Mouse (Mus musculus) embryonic facial prominence, embryonic 11.5 days (tissue): ENCODE measurements at regions not wholly inside any gene's neighbourhood (a gene's known extent, or its start where the extent isn't known, plus 50 kb on each side); places are given as distances from the start of the nearest gene placed in this dataset.

Source experiments
- ATAC-seq: fragments of 200-750 bp; cut with Nextera tagmentation; replicated peaks from 2 replicates; pipeline ENCODE4 v1.8.0; 2017; ENCODE audit warnings: low read depth; ENCODE audit not compliant: insufficient number of reproducible peaks, low FRiP score, low TSS enrichment
- DNase-seq: peaks from one replicate; pipeline ENCODE4 v3.0.0-alpha.2; 2015; ENCODE audit warnings: low spot score
- H3K27ac ChIP-seq: fragments of 300-500 bp; sonication (generic); replicated peaks from 2 replicates; pipeline ENCODE4 v1.5.1; 2014; ENCODE audit warnings: mild to moderate bottlenecking, low read depth, low read length, control low read depth
- H3K27me3 ChIP-seq: fragments of 300-500 bp; sonication (generic); 2 replicates; pipeline ENCODE4 v1.6.1; 2014; ENCODE audit warnings: mild to moderate bottlenecking, low read length, moderate library complexity, mixed read lengths; ENCODE audit not compliant: control insufficient read depth, insufficient read depth
- H3K36me3 ChIP-seq: fragments of 300-500 bp; sonication (generic); replicated peaks from 2 replicates; pipeline ENCODE4 v1.6.1; 2014; ENCODE audit warnings: low read depth, mild to moderate bottlenecking, low read length, moderate library complexity, mixed read lengths; ENCODE audit not compliant: control insufficient read depth, insufficient read depth
- H3K4me1 ChIP-seq: fragments of 300-500 bp; sonication (generic); 2 replicates; pipeline ENCODE4 v1.6.1; 2014; ENCODE audit warnings: low read length, mixed read lengths; ENCODE audit not compliant: control insufficient read depth, insufficient read depth
- H3K4me2 ChIP-seq: fragments of 300-500 bp; sonication (generic); 2 replicates; pipeline ENCODE4 v1.6.1; 2014; ENCODE audit warnings: low read depth, mild to moderate bottlenecking, control low read depth, low read length, moderate library complexity
- H3K4me3 ChIP-seq: fragments of 300-500 bp; sonication (generic); 2 replicates; pipeline ENCODE4 v1.5.1; 2014; ENCODE audit warnings: low read depth, low read length, control low read depth
- H3K9ac ChIP-seq: fragments of 300-500 bp; sonication (generic); replicated peaks from 2 replicates; pipeline ENCODE4 v1.6.1; 2014; ENCODE audit warnings: mild to moderate bottlenecking, control low read depth, low read length
- H3K9me3 ChIP-seq: fragments of 300-500 bp; sonication (generic); replicated peaks from 2 replicates; pipeline ENCODE4 v1.6.1; 2016; ENCODE audit warnings: mild to moderate bottlenecking, low read length, inconsistent platforms, mixed read lengths; ENCODE audit not compliant: control insufficient read depth
- WGBS: fragments of 180-500 bp; shearing (Covaris S2); extraction: QIAGEN DNeasy Blood & Tissue Kit; methylation state at CpG from one replicate; pipeline ENCODE4 v1.1.7; 2014; 5-methylcytosine and 5-hydroxymethylcytosine counted together

DNA sequence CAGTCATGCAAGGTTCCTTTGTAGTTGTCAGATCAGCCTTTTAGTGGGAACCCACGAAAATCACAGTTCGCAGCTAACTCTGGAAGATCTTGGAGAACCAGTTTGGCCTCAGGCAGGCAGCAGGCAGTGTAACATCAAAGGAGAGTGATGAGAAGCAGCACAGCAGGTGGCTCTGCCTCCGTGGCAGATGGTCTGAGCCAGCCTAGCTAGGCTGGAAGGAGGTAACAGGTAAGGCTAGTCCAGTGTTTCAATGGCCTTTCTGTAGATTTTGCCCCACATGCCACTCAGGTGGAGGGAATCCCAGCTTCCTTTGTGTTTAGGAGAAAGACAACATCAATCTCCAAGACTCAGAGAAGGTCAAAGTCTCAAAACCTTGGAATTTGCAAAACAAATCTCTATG, 417.7 kb upstream of the Ercc4 start:
- Histone ChIP-seq H3K4me1 (no peaks in the 10 kb centered on the region), H3K9ac (no peak overlapping the region), H3K36me3 (no peaks in the 10 kb centered on the region), H3K27me3 (no peaks in the 10 kb centered on the region), H3K27ac (no peak overlapping the region), H3K4me2 (no peak overlapping the region), H3K9me3 (no peaks in the 10 kb centered on the region), H3K4me3 (no peak overlapping the region)
- no peak for ATAC-seq
- 22% methylated on average over 3 of the region's 3 CpGs for WGBS
- no peak for DNase-seq

DNA sequence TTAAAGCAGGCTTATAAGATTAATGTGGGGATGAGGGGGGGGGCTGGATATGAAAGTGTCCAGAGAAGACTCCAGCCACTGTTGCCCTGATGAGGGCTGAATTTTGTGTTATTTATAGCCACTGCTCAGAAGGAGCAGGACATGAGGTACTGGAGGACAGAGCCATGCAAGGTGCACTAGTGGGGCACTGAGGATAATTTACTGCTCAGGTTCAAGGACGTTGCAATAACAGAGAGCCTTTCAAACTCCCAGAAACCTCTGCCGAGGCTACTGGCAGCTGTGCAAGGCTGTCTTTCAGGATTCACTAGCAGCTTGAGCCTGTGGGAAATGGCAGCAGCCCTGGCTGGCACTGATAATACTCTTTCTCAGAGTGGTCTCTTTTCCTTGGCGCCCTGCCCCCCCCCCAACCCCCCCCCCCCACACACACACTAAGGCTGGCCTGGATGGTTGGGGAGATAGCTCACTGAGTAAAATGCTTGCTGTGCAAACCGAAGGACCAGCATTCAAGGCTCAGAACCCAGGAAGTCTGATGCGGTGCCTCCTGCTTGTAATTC, 416.7 kb upstream of the Ercc4 start:
- Histone ChIP-seq H3K9me3 (no peaks in the 10 kb centered on the region), H3K4me1 (no peaks in the 10 kb centered on the region), H3K27ac (no peak overlapping the region), H3K36me3 (no peaks in the 10 kb centered on the region), H3K9ac (no peak overlapping the region), H3K27me3 (no peaks in the 10 kb centered on the region), H3K4me2 (no peak overlapping the region), H3K4me3 (no peak overlapping the region)
- DNase-seq (no peak), ATAC-seq (no peak)
- 59% methylated on average over 4 of the region's 5 CpGs for WGBS

DNA sequence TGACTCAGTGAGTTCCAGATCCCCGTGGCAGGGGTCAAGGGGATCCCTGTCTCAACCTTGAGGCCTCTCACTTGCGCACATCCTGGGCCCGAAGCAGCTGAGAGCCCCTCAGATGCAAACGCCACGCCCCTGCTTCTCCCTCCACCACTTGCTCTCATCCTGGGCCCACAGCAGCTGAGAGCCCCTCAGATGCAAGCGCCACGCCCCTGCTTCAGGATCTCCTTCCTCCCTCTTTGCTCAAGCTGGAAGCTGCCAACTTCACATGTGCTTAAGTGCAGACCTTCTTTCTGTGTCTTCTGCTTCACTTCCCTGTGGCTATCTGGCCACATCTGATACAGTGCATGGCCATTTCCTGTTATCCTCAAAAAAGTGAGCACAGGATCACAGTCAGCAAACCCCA, 416.1 kb upstream of the Ercc4 start:
- DNase-seq, result no peak
- no peak overlapping the region for H3K4me2 ChIP-seq
- H3K27me3 ChIP-seq, result no peaks in the 10 kb centered on the region
- no peaks in the 10 kb centered on the region for H3K4me1 ChIP-seq
- no peak overlapping the region for H3K9ac ChIP-seq
- no peaks in the 10 kb centered on the region for H3K9me3 ChIP-seq
- no peaks in the 10 kb centered on the region for H3K36me3 ChIP-seq
- WGBS, result 71% methylated on average over 7 of the region's 7 CpGs
- no peak for ATAC-seq
- no peak overlapping the region for H3K27ac ChIP-seq
- no peak overlapping the region for H3K4me3 ChIP-seq

DNA sequence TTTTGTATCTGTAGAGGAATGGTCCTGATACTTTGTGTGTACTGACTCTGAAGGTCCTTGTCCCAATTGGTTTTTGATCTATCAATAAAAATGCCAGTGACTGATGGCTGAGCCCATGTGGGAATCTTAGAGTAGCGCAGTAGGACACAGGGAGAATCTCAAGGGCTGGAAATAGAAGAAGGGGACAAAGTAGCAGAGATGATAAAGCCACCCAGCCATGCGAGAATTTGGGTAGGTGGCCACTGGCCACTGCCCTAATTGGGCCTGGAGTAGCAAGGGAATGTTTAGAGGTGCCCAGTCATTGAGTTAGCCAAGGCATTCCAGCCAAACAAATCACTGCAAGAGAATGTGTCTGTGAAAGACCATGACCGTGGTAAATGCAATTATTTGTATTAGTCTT, 414.8 kb upstream of the Ercc4 start:
- H3K9me3 ChIP-seq, result no peaks in the 10 kb centered on the region
- no peaks in the 10 kb centered on the region for H3K36me3 ChIP-seq
- no peak overlapping the region for H3K9ac ChIP-seq
- H3K4me3 ChIP-seq, result no peak overlapping the region
- no peaks in the 10 kb centered on the region for H3K27me3 ChIP-seq
- no peak overlapping the region for H3K4me2 ChIP-seq
- DNase-seq (no peak), ATAC-seq (no peak)
- no peaks in the 10 kb centered on the region for H3K4me1 ChIP-seq
- WGBS, result 91% methylated on average over 3 of the region's 3 CpGs
- H3K27ac ChIP-seq, result no peak overlapping the region

DNA sequence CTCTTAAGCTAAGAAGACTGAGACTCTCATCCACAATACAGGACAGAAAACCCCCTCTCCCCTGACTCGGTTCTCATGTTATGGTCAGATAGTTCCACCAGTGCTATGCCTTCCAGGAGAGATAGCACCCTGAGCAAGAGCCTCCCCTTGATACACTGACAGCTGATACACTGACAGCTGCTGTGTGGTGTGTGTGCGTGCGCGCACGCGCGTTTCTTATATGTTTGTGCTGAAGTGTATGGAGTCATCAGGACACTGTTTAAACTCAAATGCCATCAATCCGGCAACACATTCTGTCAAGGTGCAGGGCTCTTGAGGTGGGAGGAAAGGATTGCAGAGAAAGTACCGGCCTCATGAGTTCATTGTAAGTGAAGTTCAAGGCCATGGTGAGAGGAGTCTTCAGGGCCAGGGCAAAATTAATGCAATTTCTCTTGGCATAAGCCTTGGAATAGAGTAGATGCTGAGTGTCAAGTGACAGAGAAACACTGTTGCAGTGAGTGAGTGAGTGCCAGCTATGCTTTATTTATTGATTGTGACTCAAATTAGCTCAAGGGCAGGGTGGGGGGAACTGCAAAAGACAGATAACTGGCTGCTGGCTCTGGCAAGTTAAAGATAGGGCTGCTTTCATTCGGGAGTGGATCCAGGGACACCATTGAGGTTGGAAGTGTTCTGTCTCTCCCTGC, 412.4 kb upstream of the Ercc4 start:
- H3K36me3 ChIP-seq, result no peaks in the 10 kb centered on the region
- no peaks in the 10 kb centered on the region for H3K4me1 ChIP-seq
- H3K4me3 ChIP-seq, result no peak overlapping the region
- no peaks in the 10 kb centered on the region for H3K27me3 ChIP-seq
- no peak overlapping the region for H3K4me2 ChIP-seq
- ATAC-seq (no peak), DNase-seq (no peak)
- 92% methylated on average over 10 of the region's 10 CpGs for WGBS
- H3K9ac ChIP-seq, result no peak overlapping the region
- H3K27ac ChIP-seq, result no peak overlapping the region
- H3K9me3 ChIP-seq, result no peaks in the 10 kb centered on the region

DNA sequence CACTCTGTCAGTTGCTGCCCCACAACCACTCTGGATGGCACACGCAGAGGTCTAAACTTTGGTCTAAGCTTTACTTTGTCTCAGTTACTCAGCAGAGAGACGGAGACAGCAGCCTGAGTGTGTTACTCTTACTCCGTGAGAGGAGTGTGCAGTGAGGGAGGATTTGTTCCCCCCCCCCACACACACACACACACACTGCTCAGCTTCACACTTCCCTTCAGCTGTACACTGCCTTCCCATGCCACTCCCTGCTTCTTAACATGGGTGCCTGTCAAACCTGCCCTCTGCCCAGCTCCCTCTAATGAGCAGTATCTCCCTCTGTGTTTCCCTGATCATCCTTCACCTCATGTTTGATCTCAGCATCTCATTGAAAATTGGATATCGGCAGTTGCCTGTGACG, 409.9 kb upstream of the Ercc4 start:
- Histone ChIP-seq H3K27me3 (no peaks in the 10 kb centered on the region), H3K4me2 (no peak overlapping the region), H3K9me3 (no peaks in the 10 kb centered on the region), H3K9ac (no peak overlapping the region), H3K36me3 (no peaks in the 10 kb centered on the region), H3K4me3 (no peak overlapping the region), H3K4me1 (no peaks in the 10 kb centered on the region), H3K27ac (no peak overlapping the region)
- no peak for DNase-seq
- no peak for ATAC-seq
- WGBS, result 73% methylated on average over 5 of the region's 5 CpGs

GRCm38 (mm10) chr16:12700088-12700487, 409.4 kb upstream of the Ercc4 start:
- ATAC-seq, result no peak

DNA sequence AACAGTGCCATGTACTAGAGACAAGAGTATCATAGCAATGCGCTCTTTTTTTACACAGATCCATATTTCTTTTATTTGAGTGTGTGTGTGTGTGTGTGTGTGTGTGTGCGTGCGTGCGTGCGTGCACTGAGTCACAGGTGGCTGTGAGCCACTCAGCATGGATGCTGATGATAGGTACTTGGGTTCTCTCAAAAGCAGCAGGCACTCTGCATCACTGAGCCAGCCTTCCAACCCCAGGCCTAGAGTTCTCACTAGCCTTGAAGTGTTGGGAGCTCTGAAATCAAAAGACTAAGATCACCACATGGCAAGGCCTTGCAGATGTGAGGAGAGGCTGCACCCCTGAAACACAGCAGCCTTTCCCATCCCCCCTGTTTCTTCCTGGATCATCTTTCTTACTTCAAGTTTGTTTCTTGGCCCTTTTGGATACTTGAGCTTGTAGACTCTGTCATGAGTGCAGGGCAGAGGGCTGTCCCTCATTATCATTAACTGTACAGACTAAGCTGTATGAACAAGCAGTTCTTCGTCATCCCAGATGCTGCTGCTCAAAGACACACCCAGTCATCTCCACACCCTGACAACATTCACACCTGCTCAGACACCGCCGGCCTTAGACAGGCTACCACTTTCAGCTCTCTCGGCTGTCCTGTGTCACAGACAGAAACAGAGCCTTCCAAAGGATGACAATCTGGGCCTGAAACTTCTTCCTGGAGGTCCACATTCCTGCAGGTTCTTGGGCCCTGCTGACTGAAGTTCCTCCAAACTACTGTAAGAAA, 405.5 kb upstream of the Ercc4 start:
- 85% methylated on average over 9 of the region's 9 CpGs for WGBS

More at GRCm38 (mm10) chr16:12700088-12700487, 409.4 kb upstream of the Ercc4 start:
- no peak overlapping the region for H3K4me2 ChIP-seq
- WGBS, result 85% methylated on average over 10 of the region's 10 CpGs
- H3K27me3 ChIP-seq, result no peaks in the 10 kb centered on the region
- H3K9ac ChIP-seq, result no peak overlapping the region
- H3K4me1 ChIP-seq, result no peaks in the 10 kb centered on the region
- no peaks in the 10 kb centered on the region for H3K9me3 ChIP-seq
- H3K4me3 ChIP-seq, result no peak overlapping the region
- no peak for DNase-seq
- no peaks in the 10 kb centered on the region for H3K36me3 ChIP-seq
- H3K27ac ChIP-seq, result no peak overlapping the region

More for the DNA sequence above, 405.5 kb upstream of the Ercc4 start:
- Histone ChIP-seq H3K4me1 (no peaks in the 10 kb centered on the region), H3K27ac (no peak overlapping the region), H3K4me3 (no peak overlapping the region), H3K9me3 (no peaks in the 10 kb centered on the region), H3K4me2 (no peak overlapping the region), H3K9ac (no peak overlapping the region), H3K36me3 (no peaks in the 10 kb centered on the region), H3K27me3 (no peaks in the 10 kb centered on the region)
- DNase-seq, result no peak
- no peak for ATAC-seq
